Mouse (Mus musculus) cortical plate, adult 2 months (tissue): Measurements from ENCODE around the gene Gm20390.

Source experiments
- CTCF ChIP-seq: fragments of 200-500 bp; IDR thresholded peaks from 2 replicates; pipeline ENCODE4 v1.5.1; 2011; ENCODE audit warnings: mild to moderate bottlenecking, control low read depth, low read length; ENCODE audit not compliant: insufficient read depth; ENCODE audit errors: extremely low read depth
- POLR2A ChIP-seq: fragments of 200-500 bp; IDR thresholded peaks from 2 replicates; pipeline ENCODE4 v1.6.1; 2011; ENCODE audit warnings: mild to moderate bottlenecking, low read length, control low read depth; ENCODE audit not compliant: insufficient read depth; ENCODE audit errors: extremely low read depth

DNA sequence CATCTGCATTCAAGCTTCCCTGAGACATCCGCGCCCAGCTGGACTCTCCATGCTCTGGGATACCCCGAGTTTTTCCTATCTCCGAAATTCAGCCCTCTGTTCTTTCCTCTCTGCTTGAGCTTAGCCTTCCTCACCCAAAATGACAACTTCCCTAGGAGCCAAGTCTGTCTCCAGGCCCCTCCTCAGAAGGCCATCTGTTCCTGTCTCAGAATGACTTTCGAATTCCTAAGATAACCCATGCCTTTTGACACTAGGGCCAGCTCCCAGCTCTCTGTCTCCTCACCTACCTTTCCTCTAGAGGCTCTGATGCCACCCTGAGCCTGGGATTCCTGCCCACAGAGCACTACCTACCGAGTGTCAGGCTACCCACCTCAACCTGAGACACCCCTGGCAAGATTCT is 11.9 kb downstream of the Gm20390 start, which contains the start of gene Nme2:
- TF ChIP-seq POLR2A (no peak), CTCF (no peak)
